Mouse (Mus musculus) liver, adult 2 months (tissue): ENCODE results near the gene Ushbp1. TPM values are rescaled to one million over a fixed set of nuclear protein-coding genes. Genes with fewer than 3 reads are reported as not detected.
"Not testable (repeated sequence)": the region's sequence is repeated elsewhere in the genome, so short reads cannot be mapped to it uniquely, and the experiment has no call there.

Source experiments
- DNase-seq: peaks from one replicate; pipeline ENCODE4 v3.0.0-alpha.2; 2011; ENCODE audit warnings: low read depth, low spot score; ENCODE audit errors: extremely low read depth
- H3K27ac ChIP-seq: fragments of 200-500 bp; replicated peaks from 2 replicates; pipeline ENCODE4 v1.5.1; 2012; ENCODE audit warnings: low read depth, mild to moderate bottlenecking, control low read depth, inconsistent platforms, low read length; ENCODE audit not compliant: insufficient read depth
- H3K27me3 ChIP-seq: fragments of 200-500 bp; 2 replicates; pipeline ENCODE4 v1.6.1; 2012; ENCODE audit warnings: mild to moderate bottlenecking, moderate library complexity, low read length, inconsistent platforms; ENCODE audit not compliant: control insufficient read depth, insufficient read depth
- H3K36me3 ChIP-seq: fragments of 200-500 bp; 2 replicates; pipeline ENCODE4 v1.6.1; 2012; ENCODE audit warnings: low read length, inconsistent platforms; ENCODE audit not compliant: control insufficient read depth, insufficient read depth
- H3K4me1 ChIP-seq: fragments of 200-500 bp; 2 replicates; pipeline ENCODE4 v1.6.1; 2011; ENCODE audit warnings: low read length; ENCODE audit not compliant: control insufficient read depth, insufficient read depth
- H3K4me3 ChIP-seq: fragments of 200-500 bp; 2 replicates; pipeline ENCODE4 v1.5.1; 2011; ENCODE audit warnings: low read depth, mild to moderate bottlenecking, control low read depth, low read length, moderate library complexity; ENCODE audit not compliant: insufficient read depth
- H3K79me2 ChIP-seq: fragments of 200-500 bp; 2 replicates; pipeline ENCODE4 v1.6.1; 2012; ENCODE audit warnings: inconsistent platforms, mild to moderate bottlenecking, low read length, moderate library complexity; ENCODE audit not compliant: control insufficient read depth, insufficient read depth
- H3K9ac ChIP-seq: fragments of 200-500 bp; 2 replicates; pipeline ENCODE4 v1.6.1; 2012; ENCODE audit warnings: low read depth, mild to moderate bottlenecking, control low read depth, inconsistent platforms, low read length
- CTCF ChIP-seq: fragments of 200-500 bp; IDR thresholded peaks from 2 replicates; pipeline ENCODE4 v1.5.1; 2011; ENCODE audit warnings: low read depth, low read length, control low read depth
- POLR2A ChIP-seq: fragments of 200-500 bp; IDR thresholded peaks from 2 replicates; pipeline ENCODE4 v1.6.1; 2011; ENCODE audit warnings: low read length, control low read depth; ENCODE audit not compliant: insufficient read depth; ENCODE audit errors: extremely low read depth
- WGBS: fragments of 180-500 bp; shearing (Covaris S2); methylation state at CpG from one replicate; pipeline ENCODE4 v1.1.7; 2018; 5-methylcytosine and 5-hydroxymethylcytosine counted together
- polyA plus RNA-seq: library from polyadenylated mRNA; depleted of rRNA; stranded (reverse); fragments of >200 nt; gene quantifications from 2 replicates; pipeline ENCODE4 v1.2.3, GENCODE M21; 2012
- total RNA-seq: library from RNA; depleted of rRNA; stranded (reverse); fragments of >200 nt; gene quantifications from 2 replicates; pipeline ENCODE4 v1.2.3, GENCODE M21; 2014

Ushbp1 gene
- total and polyA plus RNA-seq, 2 experiments, result 7.9 to 13.6 TPM

DNA sequence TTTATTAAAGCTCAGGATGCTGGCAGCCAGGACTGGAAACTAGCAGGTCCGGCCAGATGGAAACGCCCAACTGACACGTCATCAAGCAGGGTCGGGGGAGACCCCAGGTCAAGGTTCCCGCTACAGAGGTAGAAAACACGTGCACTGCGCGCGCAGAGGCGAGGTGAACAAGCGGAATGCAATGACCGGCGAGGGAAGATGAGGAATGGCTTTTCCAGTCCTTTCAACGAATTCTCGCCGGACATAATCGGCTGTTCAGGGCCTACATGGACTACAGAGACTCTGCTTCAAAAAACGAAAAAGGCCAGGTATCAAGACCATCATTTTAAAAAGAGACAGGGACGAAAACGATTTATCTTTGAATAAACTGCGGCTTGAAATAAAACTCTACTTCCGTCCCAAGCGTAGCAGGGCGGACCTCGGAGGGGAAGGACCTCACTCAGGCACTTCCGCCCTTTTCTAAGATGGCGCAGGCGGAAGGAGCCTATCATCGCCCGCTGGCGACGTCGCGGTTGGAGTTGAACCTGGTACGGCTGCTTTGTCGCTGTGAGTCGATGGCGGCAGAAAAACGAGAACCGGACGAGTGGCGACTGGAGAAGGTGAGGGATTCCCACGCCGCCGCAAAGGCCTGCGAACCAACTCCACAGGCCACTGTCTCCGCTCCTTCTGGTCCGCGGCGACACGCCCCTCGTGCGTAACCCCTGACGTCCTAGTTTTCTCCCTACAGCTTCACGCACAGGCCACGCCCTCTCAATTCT lies 28.7 kb downstream of the Ushbp1 start, which contains the start of gene Use1:
Gene Use1, plus strand, starts transcription at position 78 of the 758 bp plus-strand sequence.
- under 1% methylated on average over 56 of the region's 56 CpGs for WGBS
- H3K79me2 ChIP-seq, result peaks cover 3% of the 10 kb centered on the region; the same call in 1 of the 2 replicates
- peaks cover 8% of the 10 kb centered on the region for H3K4me1 ChIP-seq
- no peaks in the 10 kb centered on the region for H3K27me3 ChIP-seq
- H3K9ac ChIP-seq, result peak within 1 kb of the TSS; percentile 80
- peak; percentile 95 for DNase-seq
- peak within 1 kb of the TSS; percentile 83 for H3K27ac ChIP-seq
- peak within 1 kb of the TSS; percentile 71 for H3K4me3 ChIP-seq
- no peak for TF ChIP-seq CTCF
- 0 out of 2 replicates have a peak, but pooled peaks have one; percentile 36 for TF ChIP-seq POLR2A
- H3K36me3 ChIP-seq, result no peaks in the 10 kb centered on the region

DNA sequence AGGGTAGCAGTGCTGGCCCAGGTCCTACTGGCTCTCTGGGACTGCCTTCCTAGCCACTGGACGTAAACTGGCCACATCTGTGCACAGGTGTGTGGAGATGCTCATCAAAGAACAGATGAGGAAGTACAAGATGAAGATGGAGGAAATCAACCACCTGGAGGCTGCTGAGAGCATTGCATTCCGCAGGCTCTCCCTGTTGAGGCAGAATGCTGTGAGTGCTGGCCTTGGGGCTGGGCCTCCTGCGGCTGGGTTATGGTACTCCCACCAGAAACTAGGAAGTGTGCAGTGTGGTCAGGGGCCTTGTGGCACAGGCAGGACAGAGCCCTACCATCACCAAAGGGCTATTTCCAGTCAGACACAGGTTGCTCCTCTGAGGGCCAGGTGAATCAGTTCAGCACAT lies 37.6 kb downstream of the Ushbp1 start:
- H3K36me3 ChIP-seq, result peaks cover 1% of the 10 kb centered on the region; the same call in 1 of the 2 replicates
- WGBS, result 84% methylated on average over 3 of the region's 3 CpGs

DNA sequence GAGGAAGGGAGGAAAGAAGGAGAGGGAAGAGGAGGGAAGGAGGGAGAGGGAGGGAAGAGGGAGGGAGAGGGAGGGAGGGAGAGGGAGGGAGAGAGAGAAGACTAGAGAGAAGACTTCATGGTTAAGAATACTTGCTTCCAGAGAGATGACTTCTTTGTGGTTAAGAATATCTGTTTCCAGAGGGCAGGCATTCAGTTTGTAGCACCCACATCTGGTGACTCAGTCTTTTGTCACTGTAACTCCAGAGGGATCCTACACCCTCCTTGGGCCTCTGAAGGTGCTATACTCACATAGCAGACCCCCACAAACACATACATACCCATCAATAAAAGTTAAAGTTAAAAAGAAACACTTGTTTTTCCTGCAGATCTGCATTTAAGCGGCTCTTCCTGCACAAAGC lies 44.1 kb downstream of the Ushbp1 start:
- H3K27me3 ChIP-seq, result no peaks in the 10 kb centered on the region
- H3K4me1 ChIP-seq, result no peaks in the 10 kb centered on the region
- H3K9ac ChIP-seq, result no peak overlapping the region
- no peak for TF ChIP-seq POLR2A
- no peak for TF ChIP-seq CTCF
- no peak for DNase-seq
- no peak overlapping the region for H3K4me3 ChIP-seq
- H3K27ac ChIP-seq, result no peak overlapping the region
- H3K36me3 ChIP-seq, result peaks cover 18% of the 10 kb centered on the region
- H3K79me2 ChIP-seq, result no peaks in the 10 kb centered on the region
- 90% methylated on average over 1 of the region's 1 CpGs for WGBS

More for the DNA sequence above, 37.6 kb downstream of the Ushbp1 start:
- no peaks in the 10 kb centered on the region for H3K27me3 ChIP-seq
- H3K9ac ChIP-seq, result no peak overlapping the region
- no peak for TF ChIP-seq CTCF
- TF ChIP-seq POLR2A, result no peak
- no peaks in the 10 kb centered on the region for H3K79me2 ChIP-seq
- DNase-seq, result no peak
- no peaks in the 10 kb centered on the region for H3K4me1 ChIP-seq
- no peak overlapping the region for H3K4me3 ChIP-seq
- no peak overlapping the region for H3K27ac ChIP-seq

DNA sequence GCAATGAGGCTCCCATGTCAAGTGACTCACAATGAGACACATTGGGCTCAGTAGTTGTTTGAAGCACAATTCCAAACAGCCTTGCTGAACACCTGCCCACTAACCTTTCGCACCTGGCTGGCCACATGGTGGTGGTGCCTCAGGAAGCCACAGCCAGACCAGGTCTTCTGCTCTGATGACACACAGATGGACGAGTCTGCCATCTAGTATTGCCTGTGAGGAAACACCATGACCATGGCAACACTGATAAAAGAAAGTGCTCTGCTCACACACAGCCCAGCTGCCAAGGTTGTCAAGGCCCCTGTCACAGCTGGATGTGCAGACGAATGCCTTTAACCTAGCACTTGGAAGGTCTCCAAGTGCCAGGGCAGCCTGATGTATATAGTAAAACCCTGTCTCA lies 44.5 kb downstream of the Ushbp1 start:
- TF ChIP-seq POLR2A (no peak), CTCF (no peak)
- H3K27ac ChIP-seq, result no peak overlapping the region
- no peaks in the 10 kb centered on the region for H3K4me1 ChIP-seq
- H3K4me3 ChIP-seq, result no peak overlapping the region
- no peak for DNase-seq
- H3K27me3 ChIP-seq, result no peaks in the 10 kb centered on the region
- 78% methylated on average over 3 of the region's 3 CpGs for WGBS
- no peaks in the 10 kb centered on the region for H3K79me2 ChIP-seq
- no peak overlapping the region for H3K9ac ChIP-seq
- H3K36me3 ChIP-seq, result peaks cover 22% of the 10 kb centered on the region

DNA sequence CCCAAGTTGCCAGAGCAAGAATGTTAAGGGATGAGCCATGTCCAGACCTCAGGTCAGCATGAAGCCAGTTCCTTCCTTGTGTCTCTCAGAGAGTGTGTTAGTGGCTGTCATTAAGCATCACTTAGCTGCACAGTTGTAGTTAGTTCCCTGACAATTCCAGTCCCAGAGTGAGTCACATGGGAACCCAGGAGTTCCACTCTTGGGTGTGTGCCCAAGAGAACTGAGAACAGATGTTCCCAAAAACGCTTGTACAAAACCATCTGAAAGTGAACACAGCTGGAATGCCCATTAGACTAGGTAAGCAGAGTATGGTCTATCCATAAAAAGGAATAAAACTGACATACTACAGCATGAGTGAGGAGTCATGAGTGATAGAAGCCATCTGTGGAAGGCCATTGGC lies 49.0 kb downstream of the Ushbp1 start:
- Histone ChIP-seq H3K4me3 (no peak overlapping the region), H3K27ac (no peak overlapping the region), H3K9ac (no peak overlapping the region), H3K79me2 (no peaks in the 10 kb centered on the region), H3K27me3 (no peaks in the 10 kb centered on the region), H3K36me3 (peaks cover 23% of the 10 kb centered on the region), H3K4me1 (no peaks in the 10 kb centered on the region)
- no peak for DNase-seq
- WGBS, result 82% methylated on average over 1 of the region's 1 CpGs
- no peak for TF ChIP-seq CTCF
- TF ChIP-seq POLR2A, result no peak

DNA sequence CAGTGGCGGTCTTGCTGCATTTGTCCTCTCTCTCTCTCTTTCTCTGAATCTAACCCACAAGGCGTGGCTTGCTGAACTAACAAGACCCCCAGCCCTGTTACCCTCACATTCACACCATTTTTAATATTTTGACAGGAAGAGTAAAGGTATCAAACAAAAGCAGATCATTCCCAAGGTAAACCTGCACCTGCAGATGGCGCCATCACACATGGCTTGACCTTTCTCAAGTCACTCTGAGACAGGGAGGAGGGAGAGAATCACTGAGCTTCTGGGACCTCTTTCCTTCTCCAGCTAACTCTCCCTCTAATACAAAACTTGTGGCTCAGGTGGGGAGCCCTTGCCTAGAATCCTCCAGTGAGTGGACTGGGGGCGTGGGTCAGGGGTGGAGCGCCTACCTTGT lies 55.0 kb downstream of the Ushbp1 start:
- Histone ChIP-seq H3K79me2 (no peaks in the 10 kb centered on the region), H3K36me3 (peaks cover 7% of the 10 kb centered on the region; the same call in 1 of the 2 replicates), H3K4me1 (no peaks in the 10 kb centered on the region), H3K4me3 (no peak overlapping the region), H3K27ac (no peak overlapping the region), H3K9ac (no peak overlapping the region), H3K27me3 (no peaks in the 10 kb centered on the region)
- peak; percentile 22 for DNase-seq
- WGBS, result 90% methylated on average over 5 of the region's 5 CpGs
- TF ChIP-seq CTCF (peak; percentile 51; the same call in 1 of the 2 replicates), POLR2A (no peak)

DNA sequence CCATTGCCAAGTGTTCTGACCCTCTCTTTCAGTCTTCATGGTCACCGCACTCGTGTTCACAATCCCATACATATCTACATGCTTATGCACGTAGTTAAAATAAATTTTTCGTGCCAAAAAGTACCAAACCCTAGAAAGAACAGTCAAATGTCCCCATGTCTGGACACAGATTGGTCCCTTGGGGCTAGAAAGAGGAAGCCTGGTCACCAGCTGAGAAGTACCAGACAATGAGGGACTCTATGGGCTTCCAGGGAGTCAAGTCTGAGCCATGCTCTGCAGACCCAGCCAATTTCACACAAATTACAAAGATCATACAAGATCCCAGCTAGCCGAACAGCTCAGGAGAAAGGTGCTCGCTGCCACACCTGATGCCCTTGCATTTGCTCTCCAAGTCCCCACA lies 57.8 kb downstream of the Ushbp1 start:
- WGBS, result 97% methylated on average over 6 of the region's 6 CpGs
- H3K9ac ChIP-seq, H3K79me2 ChIP-seq, H3K36me3 ChIP-seq, H3K27me3 ChIP-seq, H3K27ac ChIP-seq, DNase-seq, H3K4me3 ChIP-seq, H3K4me1 ChIP-seq: not testable (repeated sequence)
